Mouse (Mus musculus) neural tube, embryonic 13.5 days (tissue): ENCODE measurements around the gene Emc6. TPM values are rescaled to one million over a fixed set of nuclear protein-coding genes. Genes with fewer than 3 reads are reported as not detected.

Source experiments
- ATAC-seq: fragments of 200-750 bp; cut with Nextera tagmentation; 2 replicates; pipeline ENCODE4 v1.8.0; 2017; ENCODE audit warnings: low read depth, mild to moderate bottlenecking, moderate TSS enrichment, moderate library complexity
- H3K27ac ChIP-seq: fragments of 300-500 bp; sonication (generic); replicated peaks from 2 replicates; pipeline ENCODE4 v1.5.1; 2015; ENCODE audit warnings: moderate library complexity, mild to moderate bottlenecking, inconsistent platforms
- H3K27me3 ChIP-seq: fragments of 300-500 bp; sonication (generic); 2 replicates; pipeline ENCODE4 v1.6.1; 2015; ENCODE audit warnings: mild to moderate bottlenecking, inconsistent platforms
- H3K36me3 ChIP-seq: fragments of 300-500 bp; sonication (generic); 2 replicates; pipeline ENCODE4 v1.6.1; 2015; ENCODE audit warnings: mild to moderate bottlenecking, inconsistent platforms
- H3K4me1 ChIP-seq: fragments of 300-500 bp; sonication (generic); replicated peaks from 2 replicates; pipeline ENCODE4 v1.6.1; 2015; ENCODE audit warnings: inconsistent platforms
- H3K4me2 ChIP-seq: fragments of 300-500 bp; sonication (generic); 2 replicates; pipeline ENCODE4 v1.6.1; 2015; ENCODE audit warnings: inconsistent platforms, mild to moderate bottlenecking, moderate library complexity
- H3K4me3 ChIP-seq: fragments of 300-500 bp; sonication (generic); 2 replicates; pipeline ENCODE4 v1.5.1; 2015; ENCODE audit warnings: mild to moderate bottlenecking, inconsistent platforms
- H3K9ac ChIP-seq: fragments of 300-500 bp; sonication (generic); 2 replicates; pipeline ENCODE4 v1.6.1; 2015; ENCODE audit warnings: moderate library complexity, mild to moderate bottlenecking, inconsistent platforms
- H3K9me3 ChIP-seq: fragments of 300-500 bp; sonication (generic); 2 replicates; pipeline ENCODE4 v1.6.1; 2016; ENCODE audit warnings: inconsistent platforms
- WGBS: fragments of 180-500 bp; shearing (Covaris S2); methylation state at CpG from one replicate; pipeline ENCODE4 v1.1.7; 2015; 5-methylcytosine and 5-hydroxymethylcytosine counted together
- polyA plus RNA-seq: library from polyadenylated mRNA; unstranded; fragments of >200 nt; fragmentation: Nextera tagmentation; extraction: Ambion mirVana; gene quantifications from 2 replicates; pipeline ENCODE4 v1.2.1, GENCODE M21; 2015

Emc6 gene
- polyA plus RNA-seq, 1 experiment from 2014 or later = 130 TPM

- no peak overlapping the region for H3K9ac ChIP-seq
- H3K4me1 ChIP-seq = peaks cover 31% of the 10 kb centered on the region
- H3K27ac ChIP-seq = no peak overlapping the region
- no peak for ATAC-seq
- WGBS = 73% methylated on average over 5 of the region's 5 CpGs
- no peaks in the 10 kb centered on the region for H3K9me3 ChIP-seq
- no peaks in the 10 kb centered on the region for H3K27me3 ChIP-seq
- H3K4me3 ChIP-seq = no peak overlapping the region
- peaks cover 28% of the 10 kb centered on the region for H3K36me3 ChIP-seq
- H3K4me2 ChIP-seq = no peak overlapping the region
Observed at GRCm38 (mm10) chr11:73172186-73172585, 4.7 kb downstream of the Emc6 start.

GRCm38 (mm10) chr11:73169231-73169630, 7.6 kb downstream of the Emc6 start:
- H3K9ac ChIP-seq = no peak overlapping the region
- no peaks in the 10 kb centered on the region for H3K27me3 ChIP-seq
- H3K27ac ChIP-seq = no peak overlapping the region
- no peaks in the 10 kb centered on the region for H3K9me3 ChIP-seq
- peaks cover 12% of the 10 kb centered on the region for H3K4me1 ChIP-seq
- no peak overlapping the region for H3K4me3 ChIP-seq
- no peak overlapping the region for H3K4me2 ChIP-seq
- WGBS = 53% methylated on average over 4 of the region's 4 CpGs
- no peak for ATAC-seq
- H3K36me3 ChIP-seq = peaks cover 21% of the 10 kb centered on the region

- H3K27ac ChIP-seq = no peak overlapping the region
- H3K4me2 ChIP-seq = no peak overlapping the region
- no peak overlapping the region for H3K4me3 ChIP-seq
- H3K4me1 ChIP-seq = peaks cover 8% of the 10 kb centered on the region
- no peaks in the 10 kb centered on the region for H3K9me3 ChIP-seq
- no peak for ATAC-seq
- H3K9ac ChIP-seq = no peak overlapping the region
- WGBS = 85% methylated on average over 6 of the region's 6 CpGs
- H3K27me3 ChIP-seq = no peaks in the 10 kb centered on the region
- peaks cover 14% of the 10 kb centered on the region; the same call in 1 of the 2 replicates for H3K36me3 ChIP-seq
Observed at GRCm38 (mm10) chr11:73168576-73168975, 8.3 kb downstream of the Emc6 start.

- no peak overlapping the region for H3K4me3 ChIP-seq
- no peak for ATAC-seq
- peaks cover 8% of the 10 kb centered on the region for H3K4me1 ChIP-seq
- H3K9ac ChIP-seq = no peak overlapping the region
- 0 out of 2 replicates have a peak, but pooled peaks cover 10% of the 10 kb centered on the region for H3K36me3 ChIP-seq
- 83% methylated on average over 8 of the region's 8 CpGs for WGBS
- no peaks in the 10 kb centered on the region for H3K27me3 ChIP-seq
- no peak overlapping the region for H3K4me2 ChIP-seq
- H3K27ac ChIP-seq = no peak overlapping the region
- no peaks in the 10 kb centered on the region for H3K9me3 ChIP-seq
Observed at GRCm38 (mm10) chr11:73168071-73168470, 8.8 kb downstream of the Emc6 start.

- H3K9ac ChIP-seq = no peak overlapping the region
- H3K27ac ChIP-seq = no peak overlapping the region
- no peak overlapping the region for H3K4me3 ChIP-seq
- peaks cover 14% of the 10 kb centered on the region for H3K4me1 ChIP-seq
- no peaks in the 10 kb centered on the region for H3K36me3 ChIP-seq
- WGBS = 73% methylated on average over 5 of the region's 5 CpGs
- H3K27me3 ChIP-seq = peaks cover 37% of the 10 kb centered on the region
- H3K9me3 ChIP-seq = no peaks in the 10 kb centered on the region
- no peak overlapping the region for H3K4me2 ChIP-seq
- ATAC-seq = no peak
Observed at GRCm38 (mm10) chr11:73162284-73162683, 14.6 kb downstream of the Emc6 start.

- 88% methylated on average over 4 of the region's 4 CpGs for WGBS
- H3K27me3 ChIP-seq = peaks cover 37% of the 10 kb centered on the region
- H3K9me3 ChIP-seq = no peaks in the 10 kb centered on the region
- H3K4me1 ChIP-seq = peaks cover 14% of the 10 kb centered on the region
- no peak overlapping the region for H3K4me3 ChIP-seq
- no peak overlapping the region for H3K4me2 ChIP-seq
- ATAC-seq = no peak
- H3K9ac ChIP-seq = no peak overlapping the region
- no peaks in the 10 kb centered on the region for H3K36me3 ChIP-seq
- no peak overlapping the region for H3K27ac ChIP-seq
Observed at GRCm38 (mm10) chr11:73161616-73162015, 15.2 kb downstream of the Emc6 start.

GRCm38 (mm10) chr11:73160811-73161200, 16.0 kb downstream of the Emc6 start:
- peak overlapping the region; percentile 75; the same call in 1 of the 2 replicates for H3K9ac ChIP-seq
- ATAC-seq = no peak; the same call in 1 of the 2 replicates

GRCm38 (mm10) chr11:73159957-73160810, 16.7 kb downstream of the Emc6 start, which contains the start of gene P2rx5:
P2rx5 (plus strand) TSS chr11:73160421.
- 4% methylated on average over 49 of the region's 49 CpGs for WGBS
- peak; percentile 53; the same call in 1 of the 2 replicates for ATAC-seq
- Histone ChIP-seq H3K4me1 (peaks cover 14% of the 10 kb centered on the region), H3K27me3 (peaks cover 37% of the 10 kb centered on the region), H3K27ac (no peak within 1 kb of the TSS), H3K4me3 (peak within 1 kb of the TSS; percentile 43), H3K9ac (peak within 1 kb of the TSS; percentile 75), H3K36me3 (no peaks in the 10 kb centered on the region), H3K4me2 (peak within 1 kb of the TSS; percentile 77), H3K9me3 (no peaks in the 10 kb centered on the region)

More at GRCm38 (mm10) chr11:73160811-73161200, 16.0 kb downstream of the Emc6 start:
- no peaks in the 10 kb centered on the region for H3K36me3 ChIP-seq
- H3K9me3 ChIP-seq = no peaks in the 10 kb centered on the region
- no peak overlapping the region for H3K27ac ChIP-seq
- peak overlapping the region; percentile 77 for H3K4me2 ChIP-seq
- 25% methylated on average over 6 of the region's 6 CpGs for WGBS
- H3K4me3 ChIP-seq = peak overlapping the region; percentile 43
- H3K4me1 ChIP-seq = peaks cover 14% of the 10 kb centered on the region
- H3K27me3 ChIP-seq = peaks cover 37% of the 10 kb centered on the region

- H3K36me3 ChIP-seq = no peaks in the 10 kb centered on the region
- WGBS = 77% methylated on average over 6 of the region's 6 CpGs
- H3K4me2 ChIP-seq = no peak overlapping the region
Observed at GRCm38 (mm10) chr11:73155071-73155470, 21.8 kb downstream of the Emc6 start.

GRCm38 (mm10) chr11:73148209-73148608, 28.6 kb downstream of the Emc6 start:
- WGBS = 81% methylated on average over 9 of the region's 9 CpGs
- H3K9me3 ChIP-seq = no peaks in the 10 kb centered on the region
- H3K9ac ChIP-seq = no peak overlapping the region
- H3K4me3 ChIP-seq = no peak overlapping the region
- no peak for ATAC-seq
- no peaks in the 10 kb centered on the region for H3K36me3 ChIP-seq
- no peak overlapping the region for H3K4me2 ChIP-seq
- H3K27ac ChIP-seq = no peak overlapping the region
- no peaks in the 10 kb centered on the region for H3K4me1 ChIP-seq
- H3K27me3 ChIP-seq = no peaks in the 10 kb centered on the region

More at GRCm38 (mm10) chr11:73155071-73155470, 21.8 kb downstream of the Emc6 start:
- H3K27ac ChIP-seq = no peak overlapping the region
- peaks cover 19% of the 10 kb centered on the region for H3K27me3 ChIP-seq
- H3K9ac ChIP-seq = no peak overlapping the region
- no peak for ATAC-seq
- no peaks in the 10 kb centered on the region for H3K9me3 ChIP-seq
- peaks cover 4% of the 10 kb centered on the region; the same call in 1 of the 2 replicates for H3K4me1 ChIP-seq
- H3K4me3 ChIP-seq = no peak overlapping the region

- H3K27ac ChIP-seq = no peak overlapping the region
- WGBS = 66% methylated on average over 7 of the region's 7 CpGs
- H3K4me1 ChIP-seq = no peaks in the 10 kb centered on the region
- H3K27me3 ChIP-seq = no peaks in the 10 kb centered on the region
- no peak overlapping the region for H3K4me3 ChIP-seq
- H3K4me2 ChIP-seq = no peak overlapping the region
- no peaks in the 10 kb centered on the region for H3K36me3 ChIP-seq
- H3K9ac ChIP-seq = no peak overlapping the region
- H3K9me3 ChIP-seq = no peaks in the 10 kb centered on the region
- ATAC-seq = no peak
Observed at GRCm38 (mm10) chr11:73146975-73147365, 29.9 kb downstream of the Emc6 start.

GRCm38 (mm10) chr11:73146026-73146974, 30.5 kb downstream of the Emc6 start:
- no peak overlapping the region for H3K27ac ChIP-seq
- H3K9me3 ChIP-seq = no peaks in the 10 kb centered on the region
- H3K9ac ChIP-seq = no peak overlapping the region
- no peak overlapping the region for H3K4me3 ChIP-seq
- no peaks in the 10 kb centered on the region for H3K27me3 ChIP-seq
- no peaks in the 10 kb centered on the region for H3K36me3 ChIP-seq
- H3K4me2 ChIP-seq = no peak overlapping the region
- H3K4me1 ChIP-seq = no peaks in the 10 kb centered on the region
- ATAC-seq = no peak
- 58% methylated on average over 10 of the region's 11 CpGs for WGBS
